Mouse (Mus musculus) thymus, postnatal 4 days (tissue): ENCODE measurements around the gene Ntrk2.

ENCODE experiments used
- DNase-seq: peaks from one replicate; pipeline ENCODE4 v3.0.0; 2021

Gene Ntrk2

DNA sequence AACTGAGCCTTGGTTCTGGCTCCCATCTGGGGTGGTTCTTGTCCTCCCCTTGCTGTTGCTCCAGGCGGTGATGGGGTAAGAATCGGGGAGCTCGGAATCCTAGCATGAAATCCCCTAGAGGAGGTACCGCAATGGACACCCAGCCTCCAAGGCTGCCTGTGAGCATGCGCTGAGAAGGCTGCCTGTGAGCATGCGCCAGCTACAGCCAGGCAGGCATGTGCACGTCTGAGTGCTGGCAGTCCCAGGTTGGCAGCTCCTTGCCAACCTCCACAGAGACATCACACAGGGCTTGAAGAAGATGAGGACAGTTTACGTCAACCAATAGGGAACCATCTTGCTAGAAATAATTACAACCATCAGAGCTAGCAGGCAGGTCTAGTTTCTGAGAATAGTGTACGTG, 37.5 kb downstream of the Ntrk2 start:
- no peak for DNase-seq

- no peak for DNase-seq
Observed at GRCm38 (mm10) chr13:58848578-58848977, 42.2 kb downstream of the Ntrk2 start.

DNA sequence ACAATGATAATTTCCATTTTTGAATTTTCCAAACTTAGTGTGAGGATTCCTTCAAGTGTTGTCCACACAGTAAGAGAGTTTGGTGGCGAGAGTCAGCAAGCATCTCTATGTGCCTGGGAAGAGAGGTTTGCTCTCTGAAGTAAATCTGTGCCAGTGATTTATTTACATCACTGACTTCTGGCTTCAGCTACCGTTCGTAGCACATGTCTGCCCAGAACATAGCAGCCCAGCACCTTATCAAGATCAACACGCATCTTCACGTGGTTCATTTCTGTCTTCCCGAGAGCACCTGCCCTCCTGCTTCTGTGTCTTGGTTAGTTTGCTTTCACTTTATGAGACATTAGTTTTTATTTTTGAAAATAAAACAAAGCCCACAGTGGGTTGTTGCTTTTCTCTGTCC, 47.3 kb downstream of the Ntrk2 start:
- DNase-seq: no peak

GRCm38 (mm10) chr13:58866239-58866638, 59.9 kb downstream of the Ntrk2 start:
- no peak for DNase-seq

- DNase-seq: no peak
Observed at GRCm38 (mm10) chr13:58866776-58867435, 60.5 kb downstream of the Ntrk2 start.

DNA sequence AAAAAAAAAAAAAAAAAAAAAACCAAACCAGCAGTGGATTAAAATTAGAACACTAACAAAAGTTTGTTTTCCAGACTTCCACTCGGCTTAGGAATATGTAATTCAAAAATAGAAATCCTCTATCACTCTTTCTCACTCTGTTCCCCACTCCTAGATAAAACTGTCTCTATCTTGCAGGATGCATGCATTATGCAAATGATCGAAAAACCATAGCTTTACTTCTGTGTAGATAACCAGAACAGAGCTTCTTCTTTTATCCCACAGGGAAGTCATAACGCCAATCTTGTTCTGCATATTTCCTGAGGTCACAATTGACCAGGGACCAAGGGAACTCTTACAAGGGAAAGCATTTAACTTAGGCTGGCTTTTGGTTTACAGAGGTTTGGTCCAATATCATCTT, 76.1 kb downstream of the Ntrk2 start:
- DNase-seq: no peak

DNA sequence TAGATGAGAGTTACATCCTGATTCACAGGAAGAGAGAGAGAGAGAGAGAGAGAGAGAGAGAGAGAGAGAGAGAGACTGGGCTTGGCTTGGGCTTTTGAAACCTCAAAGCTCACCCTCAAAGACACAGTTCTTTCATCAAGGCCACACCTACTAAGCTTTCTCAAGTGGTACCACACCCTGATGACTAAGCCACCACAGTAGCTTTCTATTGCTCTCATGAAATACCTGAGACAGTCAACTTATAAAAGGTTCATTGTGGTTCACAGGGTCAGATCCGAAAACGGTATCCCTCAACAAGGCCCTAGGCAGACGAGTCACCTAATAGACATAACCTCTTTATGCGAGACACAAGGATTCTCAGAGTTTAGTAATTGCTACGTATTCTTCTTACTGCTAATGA, 76.5 kb downstream of the Ntrk2 start:
- no peak for DNase-seq

- DNase-seq: no peak
Observed at GRCm38 (mm10) chr13:58886108-58886507, 79.7 kb downstream of the Ntrk2 start.

- DNase-seq: no peak
Observed at GRCm38 (mm10) chr13:58896254-58896910, 90.0 kb downstream of the Ntrk2 start.

- no peak for DNase-seq
Observed at GRCm38 (mm10) chr13:58899337-58899736, 93.0 kb downstream of the Ntrk2 start.

DNA sequence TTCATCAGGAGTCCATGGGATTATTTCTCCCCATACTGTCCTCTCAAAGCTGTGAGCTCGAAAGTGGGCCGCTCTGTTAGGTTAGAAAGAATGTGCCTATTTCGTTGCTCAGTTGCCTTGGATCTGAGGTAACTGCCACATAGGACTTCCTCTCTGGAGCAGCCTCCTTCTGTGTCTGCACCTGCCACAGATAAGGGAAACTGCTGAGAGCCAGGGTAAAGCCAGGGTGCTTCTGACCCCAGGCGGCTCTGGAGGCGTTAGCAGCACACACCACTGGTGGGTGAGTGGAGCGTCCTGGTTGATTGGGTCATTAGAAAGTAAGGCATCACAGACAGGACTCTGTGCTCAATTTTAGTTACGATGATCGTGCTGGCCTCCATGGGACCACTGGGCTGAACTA, 95.9 kb downstream of the Ntrk2 start:
- no peak for DNase-seq

DNA sequence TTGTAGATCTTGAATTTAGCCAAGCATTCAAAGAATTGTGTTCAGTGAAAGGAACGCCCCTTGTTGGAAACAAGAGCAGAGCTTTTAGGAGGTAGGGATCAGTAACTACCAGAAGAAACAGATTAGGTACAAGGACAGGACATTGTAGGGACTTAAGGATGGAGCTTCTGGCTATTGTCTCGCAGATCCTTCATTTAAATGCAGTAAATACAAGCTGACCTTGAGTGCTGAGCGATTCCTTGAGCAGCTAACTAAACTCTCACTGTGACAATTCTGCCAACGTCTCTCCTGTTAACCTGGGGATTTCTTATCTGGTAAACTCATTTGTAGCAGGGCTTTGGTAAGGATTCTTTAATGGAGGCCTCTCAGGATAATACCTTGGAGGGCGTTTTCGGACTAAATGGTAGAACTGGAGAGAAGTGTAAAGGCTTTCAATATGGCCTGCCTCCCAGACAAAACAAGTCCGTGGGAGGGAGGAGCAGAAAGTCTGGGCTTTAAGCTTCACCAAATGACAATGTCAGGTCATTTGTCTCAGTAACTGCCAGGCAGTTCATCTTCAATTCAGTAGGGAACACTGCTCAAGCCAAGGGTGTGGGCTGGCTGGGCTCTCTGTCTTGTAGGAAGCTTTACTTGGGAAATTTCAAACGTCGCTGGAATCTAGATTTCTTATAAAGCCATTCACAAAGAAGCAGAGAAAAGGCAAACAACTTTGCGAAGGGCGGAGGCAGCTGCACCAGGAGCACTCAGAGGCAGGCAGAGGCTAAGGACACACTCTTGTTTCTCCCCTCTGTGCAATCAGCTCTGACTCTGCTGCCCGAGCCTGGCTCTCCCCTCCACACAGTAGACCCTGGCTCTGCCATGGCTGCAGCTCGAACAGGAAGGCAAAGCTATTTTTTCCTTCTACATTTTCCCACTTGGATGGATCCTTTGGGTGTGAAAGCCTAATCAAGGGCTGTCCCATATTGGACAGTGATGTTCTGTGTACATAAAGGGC, 98.7 kb downstream of the Ntrk2 start:
- DNase-seq: no peak

DNA sequence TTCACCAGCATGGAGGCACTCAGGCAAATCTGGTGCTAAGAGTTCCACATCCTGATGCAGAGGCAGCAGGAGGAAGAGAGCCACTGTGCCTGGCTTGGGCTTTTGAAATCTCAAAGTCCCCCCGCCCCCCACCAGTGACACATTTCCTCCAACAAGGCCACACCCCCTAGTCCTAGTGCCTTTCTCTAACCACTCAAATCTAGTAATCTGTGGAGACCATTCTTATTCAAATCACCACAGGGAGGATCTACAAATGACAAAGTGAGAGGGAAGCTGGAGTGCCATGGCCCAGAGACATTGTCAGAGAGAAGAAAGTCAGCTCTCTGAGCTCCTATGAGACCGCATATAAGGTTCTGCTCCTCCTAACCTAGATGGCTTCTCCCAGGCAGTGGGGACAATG, 105.6 kb downstream of the Ntrk2 start:
- DNase-seq: no peak

GRCm38 (mm10) chr13:58912559-58912958, 106.2 kb downstream of the Ntrk2 start:
- no peak for DNase-seq

DNA sequence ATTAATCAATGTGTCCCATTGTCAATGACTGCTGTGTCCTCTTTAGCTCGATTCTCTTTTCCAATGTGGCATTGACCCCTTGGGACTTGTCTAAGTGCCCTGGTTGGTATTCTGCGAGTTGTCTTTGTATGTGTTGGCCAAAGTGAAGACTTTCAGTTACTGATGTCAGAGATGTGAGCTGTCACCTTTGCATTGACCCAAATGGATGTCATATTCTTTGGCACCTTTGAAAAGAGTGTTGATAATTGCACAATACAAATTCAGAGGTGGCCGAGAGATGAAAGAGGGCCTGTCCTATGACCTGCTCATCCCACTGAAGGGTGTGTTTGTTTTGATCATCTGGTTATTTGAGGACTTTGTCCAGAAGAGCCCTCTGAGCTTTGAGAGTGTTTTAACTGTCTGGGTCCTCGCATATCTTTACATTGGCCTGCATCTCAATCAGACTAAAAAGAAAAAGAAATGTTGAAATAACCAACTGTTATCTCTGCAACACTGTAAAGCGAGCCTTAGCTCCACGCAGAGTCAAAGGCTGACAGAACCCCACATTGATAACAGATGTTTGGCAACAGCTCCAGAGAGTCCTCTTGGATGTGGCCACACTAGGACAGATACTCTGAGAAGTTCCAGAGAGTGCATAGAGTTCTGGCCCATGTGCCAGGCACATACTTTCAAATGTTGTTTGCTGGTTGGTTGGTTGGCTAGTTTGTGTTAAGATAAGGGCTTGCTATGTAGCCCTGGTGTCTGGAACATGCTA, 107.9 kb downstream of the Ntrk2 start:
- DNase-seq: no peak

DNA sequence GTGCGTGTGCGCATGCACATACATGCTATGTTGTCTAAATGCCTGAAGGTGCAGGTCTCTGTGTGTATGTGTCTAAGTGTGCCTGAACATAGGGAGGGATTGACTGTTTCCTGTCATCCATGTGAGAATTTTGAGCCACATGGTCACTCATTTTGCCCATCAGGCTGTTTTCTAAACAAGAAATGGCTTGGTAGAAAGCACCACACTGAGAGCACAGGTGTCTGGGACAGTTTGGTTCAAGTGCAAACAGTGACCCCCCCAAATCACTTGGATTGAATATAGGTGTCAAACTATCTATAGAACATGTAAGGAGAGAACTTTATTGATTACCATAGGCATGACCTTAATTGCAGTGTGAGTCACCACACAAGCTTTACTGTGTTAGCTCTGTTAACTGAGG, 110.0 kb downstream of the Ntrk2 start:
- no peak for DNase-seq

- no peak for DNase-seq
Observed at GRCm38 (mm10) chr13:58920241-58920640, 113.9 kb downstream of the Ntrk2 start.

DNA sequence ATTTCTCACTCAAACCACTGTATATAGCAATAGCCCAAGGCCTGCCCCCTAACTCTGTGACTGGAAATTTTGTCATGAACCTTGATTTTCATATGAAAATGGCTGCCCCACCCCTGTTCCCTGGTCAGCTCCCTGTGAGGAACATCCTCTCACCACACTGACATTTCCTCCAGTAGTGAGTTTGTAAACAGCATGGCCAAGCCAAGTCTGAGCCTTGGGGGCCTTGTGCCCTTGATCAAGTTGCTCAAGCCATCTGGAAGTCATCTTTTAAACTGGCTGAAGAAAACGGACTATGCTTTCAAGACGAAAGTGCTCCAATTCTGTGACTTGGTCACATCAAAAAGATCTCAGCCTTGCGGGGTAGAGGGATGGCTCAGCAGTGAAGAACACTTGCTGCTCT, 114.9 kb downstream of the Ntrk2 start:
- no peak for DNase-seq

- DNase-seq: no peak
Observed at GRCm38 (mm10) chr13:58921705-58922104, 115.3 kb downstream of the Ntrk2 start.

DNA sequence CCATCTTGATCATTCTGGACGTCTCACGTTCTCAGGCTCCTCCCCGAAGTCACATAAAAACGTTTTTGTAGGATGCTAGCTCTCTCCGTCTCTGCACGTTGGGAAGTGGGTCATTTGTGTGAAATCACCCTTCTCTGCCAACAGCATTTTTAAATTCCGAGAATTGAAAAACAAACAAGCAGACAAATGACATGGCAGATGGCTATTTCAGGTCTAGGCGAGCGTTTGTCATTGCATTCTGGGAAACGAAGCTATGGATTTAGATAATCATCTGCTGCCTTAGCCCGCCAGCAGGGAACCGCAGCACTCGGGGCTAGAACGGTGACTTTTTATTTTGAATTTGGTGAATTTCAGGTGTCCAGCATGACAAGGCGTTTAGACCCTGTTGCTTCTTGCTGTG, 115.8 kb downstream of the Ntrk2 start:
- DNase-seq: no peak

DNA sequence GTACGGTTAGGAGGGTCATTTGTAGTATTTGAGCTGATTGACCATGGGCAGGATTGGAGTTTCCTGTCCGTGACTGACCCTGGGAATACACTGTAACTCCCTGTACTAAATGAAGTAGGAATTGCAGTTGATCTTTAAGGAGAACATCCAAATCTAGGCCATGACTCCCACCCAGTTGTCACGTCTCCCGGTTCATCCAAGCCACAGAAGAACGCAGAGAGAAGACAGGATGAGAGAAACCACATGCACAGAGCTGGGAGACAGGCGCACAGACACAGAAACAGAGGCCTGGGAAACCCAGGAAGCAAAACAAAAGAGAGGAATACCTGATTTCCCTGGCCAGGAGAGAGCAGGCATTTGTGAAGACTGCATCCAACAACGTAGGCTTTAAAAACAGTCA, 117.1 kb downstream of the Ntrk2 start:
- DNase-seq: no peak

GRCm38 (mm10) chr13:58924486-58924885, 118.1 kb downstream of the Ntrk2 start:
- DNase-seq: no peak

DNA sequence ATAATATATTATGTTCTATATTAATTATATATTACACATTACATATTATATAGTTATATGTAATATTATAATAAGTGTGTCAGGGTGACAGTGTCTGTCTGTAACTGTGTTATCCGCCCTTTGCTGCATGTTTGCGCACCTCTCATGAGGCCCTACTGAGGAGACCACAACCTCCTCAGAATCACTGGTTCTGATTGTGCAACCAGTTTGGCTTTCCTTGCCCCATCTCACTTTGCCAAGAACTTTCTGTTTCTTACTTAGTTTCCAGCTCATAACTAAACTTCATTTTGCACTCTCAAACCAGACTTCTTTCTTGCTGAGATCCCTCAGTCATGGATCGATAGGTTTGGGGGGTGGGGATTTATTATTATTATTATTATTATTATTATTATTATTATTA, 120.8 kb downstream of the Ntrk2 start:
- DNase-seq: no peak
